Mouse (Mus musculus) activated CD4-positive, CD25-positive, alpha-beta regulatory T cell, adult 9 weeks (primary cell): ENCODE data around the gene Cyp1b1. TPM values are rescaled to one million over a fixed set of nuclear protein-coding genes. Genes with fewer than 3 reads are reported as not detected.

Experiments used
- polyA plus RNA-seq: library from polyadenylated mRNA; unstranded; fragments of 100-300 nt; shearing (Covaris generic); gene quantifications from one replicate; pipeline ENCODE4 v1.2.1, GENCODE M21; 2017

Gene Cyp1b1
- polyA plus RNA-seq, result not detected

GRCm38 (mm10) chr17:79714931-79715637, at the start of gene Cyp1b1:
Cyp1b1 (minus strand) TSS chr17:79715061.

Other genes starting within 250 kb of the Cyp1b1 start
- 4.5 TPM for gene Rmdn2, start 103.2 kb downstream of the Cyp1b1 start, polyA plus RNA-seq
- gene Atl2, start 181.1 kb upstream of the Cyp1b1 start, polyA plus RNA-seq, result 26.6 TPM